Mouse (Mus musculus) neural tube, embryonic 14.5 days (tissue): ENCODE results near the gene Strada. TPM values are rescaled to one million over a fixed set of nuclear protein-coding genes. Genes with fewer than 3 reads are reported as not detected.
A peak's percentile ranks its signal among the peaks of the same experiment; 100 is the strongest.

Source experiments
- ATAC-seq: fragments of 200-750 bp; cut with Nextera tagmentation; 2 replicates; pipeline ENCODE4 v1.8.0; 2017; ENCODE audit warnings: low read depth, mild to moderate bottlenecking, moderate TSS enrichment, moderate library complexity
- H3K27ac ChIP-seq: fragments of 300-500 bp; sonication (generic); 2 replicates; pipeline ENCODE4 v1.5.1; 2014; ENCODE audit warnings: low read depth, mild to moderate bottlenecking, control low read depth, low read length, moderate library complexity, mixed read lengths
- H3K27me3 ChIP-seq: fragments of 300-500 bp; sonication (generic); 2 replicates; pipeline ENCODE4 v1.6.1; 2014; ENCODE audit warnings: low read length; ENCODE audit not compliant: control insufficient read depth, insufficient read depth
- H3K36me3 ChIP-seq: fragments of 300-500 bp; sonication (generic); 2 replicates; pipeline ENCODE4 v1.6.1; 2014; ENCODE audit warnings: low read length, mixed read lengths; ENCODE audit not compliant: control insufficient read depth, insufficient read depth
- H3K4me1 ChIP-seq: fragments of 300-500 bp; sonication (generic); 2 replicates; pipeline ENCODE4 v1.6.1; 2014; ENCODE audit warnings: low read length; ENCODE audit not compliant: control insufficient read depth, insufficient read depth
- H3K4me2 ChIP-seq: fragments of 300-500 bp; sonication (generic); 2 replicates; pipeline ENCODE4 v1.6.1; 2014; ENCODE audit warnings: mild to moderate bottlenecking, low read depth, low read length, control low read depth
- H3K4me3 ChIP-seq: fragments of 300-500 bp; sonication (generic); 2 replicates; pipeline ENCODE4 v1.5.1; 2014; ENCODE audit warnings: low read depth, low read length, control low read depth, mixed read lengths
- H3K9ac ChIP-seq: fragments of 300-500 bp; sonication (generic); replicated peaks from 2 replicates; pipeline ENCODE4 v1.6.1; 2014; ENCODE audit warnings: low read depth, mild to moderate bottlenecking, control low read depth, low read length, mixed read lengths
- H3K9me3 ChIP-seq: fragments of 300-500 bp; sonication (generic); 2 replicates; pipeline ENCODE4 v1.6.1; 2016; ENCODE audit warnings: low read length; ENCODE audit not compliant: control insufficient read depth
- WGBS: fragments of 180-500 bp; shearing (Covaris S2); extraction: QIAGEN DNeasy Blood & Tissue Kit; methylation state at CpG from one replicate; pipeline ENCODE4 v1.1.7; 2014; 5-methylcytosine and 5-hydroxymethylcytosine counted together
- polyA plus RNA-seq: library from polyadenylated mRNA; unstranded; fragments of >200 nt; fragmentation: Nextera tagmentation; extraction: Ambion mirVana; gene quantifications from 2 replicates; pipeline ENCODE4 v1.2.1, GENCODE M21; 2014

The Strada gene
- polyA plus RNA-seq, 1 experiment from 2014 or later: 34.8 TPM

- under 1% methylated on average over 67 of the region's 106 CpGs for WGBS
- no peaks in the 10 kb centered on the region for H3K9me3 ChIP-seq
- H3K4me1 ChIP-seq: peaks cover 24% of the 10 kb centered on the region
- H3K36me3 ChIP-seq: peaks cover 20% of the 10 kb centered on the region
- peak overlapping the region; percentile 94 for H3K4me2 ChIP-seq
- peak; percentile 72 for ATAC-seq
- peak overlapping the region; percentile 97 for H3K27ac ChIP-seq
- no peaks in the 10 kb centered on the region for H3K27me3 ChIP-seq
- H3K4me3 ChIP-seq: peak overlapping the region; percentile 79
- peak overlapping the region; percentile 97 for H3K9ac ChIP-seq
Observed at GRCm38 (mm10) chr11:106159921-106160840, 41.8 kb downstream of the Strada start.

GRCm38 (mm10) chr11:106159216-106159920, 42.6 kb downstream of the Strada start:
- Histone ChIP-seq H3K4me1 (peaks cover 24% of the 10 kb centered on the region), H3K4me3 (peak overlapping the region; percentile 79), H3K9ac (peak overlapping the region; percentile 97), H3K4me2 (peak overlapping the region; percentile 94), H3K27me3 (no peaks in the 10 kb centered on the region), H3K27ac (peak overlapping the region; percentile 97), H3K36me3 (peaks cover 17% of the 10 kb centered on the region), H3K9me3 (no peaks in the 10 kb centered on the region)
- peak; percentile 33 for ATAC-seq
- WGBS: 1% methylated on average over 25 of the region's 25 CpGs

GRCm38 (mm10) chr11:106158930-106159215, 43.1 kb downstream of the Strada start:
- peaks cover 24% of the 10 kb centered on the region for H3K4me1 ChIP-seq
- no peaks in the 10 kb centered on the region for H3K9me3 ChIP-seq
- 33% methylated on average over 9 of the region's 9 CpGs for WGBS
- peak overlapping the region; percentile 97 for H3K27ac ChIP-seq
- peak; percentile 10; the same call in 1 of the 2 replicates for ATAC-seq
- peak overlapping the region; percentile 97 for H3K9ac ChIP-seq
- H3K4me3 ChIP-seq: peak overlapping the region; percentile 79
- H3K36me3 ChIP-seq: peaks cover 17% of the 10 kb centered on the region
- no peaks in the 10 kb centered on the region for H3K27me3 ChIP-seq
- H3K4me2 ChIP-seq: peak overlapping the region; percentile 94

- H3K27me3 ChIP-seq: no peaks in the 10 kb centered on the region
- WGBS: 63% methylated on average over 14 of the region's 14 CpGs
- H3K27ac ChIP-seq: peak overlapping the region; percentile 97
- peak overlapping the region; percentile 97 for H3K9ac ChIP-seq
- H3K4me2 ChIP-seq: peak overlapping the region; percentile 94
- no peak for ATAC-seq
- H3K9me3 ChIP-seq: no peaks in the 10 kb centered on the region
- H3K4me1 ChIP-seq: peaks cover 24% of the 10 kb centered on the region
- H3K4me3 ChIP-seq: peak overlapping the region; percentile 79
- peaks cover 17% of the 10 kb centered on the region for H3K36me3 ChIP-seq
Observed at GRCm38 (mm10) chr11:106158081-106158929, 43.7 kb downstream of the Strada start.

- no peak for ATAC-seq
- 91% methylated on average over 7 of the region's 7 CpGs for WGBS
Observed at GRCm38 (mm10) chr11:106157154-106157553, 44.8 kb downstream of the Strada start.

GRCm38 (mm10) chr11:106156257-106156656, 45.7 kb downstream of the Strada start:
- Histone ChIP-seq H3K4me3 (no peak overlapping the region), H3K4me2 (no peak overlapping the region), H3K4me1 (peaks cover 21% of the 10 kb centered on the region), H3K9ac (no peak overlapping the region), H3K9me3 (no peaks in the 10 kb centered on the region), H3K36me3 (peaks cover 25% of the 10 kb centered on the region), H3K27ac (no peak overlapping the region), H3K27me3 (no peaks in the 10 kb centered on the region)
- no peak for ATAC-seq
- 83% methylated on average over 1 of the region's 1 CpGs for WGBS

More at GRCm38 (mm10) chr11:106157154-106157553, 44.8 kb downstream of the Strada start:
- Histone ChIP-seq H3K36me3 (peaks cover 21% of the 10 kb centered on the region), H3K27me3 (no peaks in the 10 kb centered on the region), H3K27ac (no peak overlapping the region), H3K9ac (no peak overlapping the region), H3K9me3 (no peaks in the 10 kb centered on the region), H3K4me2 (no peak overlapping the region), H3K4me3 (no peak overlapping the region), H3K4me1 (peaks cover 24% of the 10 kb centered on the region)

GRCm38 (mm10) chr11:106155761-106156160, 46.2 kb downstream of the Strada start:
- Histone ChIP-seq H3K9ac (no peak overlapping the region), H3K4me3 (no peak overlapping the region), H3K36me3 (peaks cover 30% of the 10 kb centered on the region), H3K9me3 (no peaks in the 10 kb centered on the region), H3K27ac (no peak overlapping the region), H3K4me2 (no peak overlapping the region), H3K27me3 (no peaks in the 10 kb centered on the region), H3K4me1 (peaks cover 16% of the 10 kb centered on the region)
- ATAC-seq: no peak
- 59% methylated on average over 3 of the region's 3 CpGs for WGBS

GRCm38 (mm10) chr11:106154770-106155169, 47.2 kb downstream of the Strada start:
- H3K9me3 ChIP-seq: no peaks in the 10 kb centered on the region
- no peak overlapping the region for H3K9ac ChIP-seq
- H3K4me2 ChIP-seq: no peak overlapping the region
- no peaks in the 10 kb centered on the region for H3K27me3 ChIP-seq
- no peak overlapping the region for H3K27ac ChIP-seq
- H3K4me1 ChIP-seq: peaks cover 13% of the 10 kb centered on the region
- ATAC-seq: no peak
- no peak overlapping the region for H3K4me3 ChIP-seq
- 76% methylated on average over 2 of the region's 2 CpGs for WGBS
- peaks cover 37% of the 10 kb centered on the region for H3K36me3 ChIP-seq
